Mouse (Mus musculus) cerebellum, adult 2 months (tissue): ENCODE measurements around the gene Slc26a9. TPM values are rescaled to one million over a fixed set of nuclear protein-coding genes. Genes with fewer than 3 reads are reported as not detected.

Experiments used
- DNase-seq, 2 experiments: peaks; one replicate each; pipeline ENCODE4 v3.0.0; 2021
- H3K27ac ChIP-seq: fragments of 200-500 bp; 2 replicates; pipeline ENCODE4 v1.5.1; 2012; ENCODE audit warnings: low read length, control low read depth, inconsistent platforms; ENCODE audit not compliant: insufficient read depth
- H3K27me3 ChIP-seq: fragments of 200-500 bp; 2 replicates; pipeline ENCODE4 v1.6.1; 2012; ENCODE audit warnings: inconsistent platforms, mild to moderate bottlenecking, low read length, moderate library complexity; ENCODE audit not compliant: control insufficient read depth, insufficient read depth
- H3K4me1 ChIP-seq: fragments of 200-500 bp; 2 replicates; pipeline ENCODE4 v1.6.1; 2011; ENCODE audit warnings: low read length; ENCODE audit not compliant: control insufficient read depth, insufficient read depth
- H3K4me3 ChIP-seq: fragments of 200-500 bp; replicated peaks from 2 replicates; pipeline ENCODE3; 2011; ENCODE audit warnings: mild to moderate bottlenecking, low read depth, low read length, control low read depth; ENCODE audit not compliant: insufficient read depth
- CTCF ChIP-seq: fragments of 200-500 bp; IDR thresholded peaks from 2 replicates; pipeline ENCODE4 v1.5.1; 2011; ENCODE audit warnings: low read depth, mild to moderate bottlenecking, control low read depth, low read length, moderate library complexity, borderline replicate concordance; ENCODE audit not compliant: insufficient read depth
- POLR2A ChIP-seq: fragments of 200-500 bp; IDR thresholded peaks from 2 replicates; pipeline ENCODE4 v1.6.1; 2011; ENCODE audit warnings: low read length, control low read depth, borderline replicate concordance; ENCODE audit not compliant: insufficient read depth
- WGBS: fragments of 180-500 bp; shearing (Covaris S2); methylation state at CpG from one replicate; pipeline ENCODE4 v1.1.7; 2018; 5-methylcytosine and 5-hydroxymethylcytosine counted together
- polyA plus RNA-seq: library from polyadenylated mRNA; depleted of rRNA; stranded (reverse); fragments of >200 nt; gene quantifications from 2 replicates; pipeline ENCODE4 v1.2.3, GENCODE M21; 2012

The Slc26a9 gene
- polyA plus RNA-seq, 1 experiment = 0.05 TPM

DNA sequence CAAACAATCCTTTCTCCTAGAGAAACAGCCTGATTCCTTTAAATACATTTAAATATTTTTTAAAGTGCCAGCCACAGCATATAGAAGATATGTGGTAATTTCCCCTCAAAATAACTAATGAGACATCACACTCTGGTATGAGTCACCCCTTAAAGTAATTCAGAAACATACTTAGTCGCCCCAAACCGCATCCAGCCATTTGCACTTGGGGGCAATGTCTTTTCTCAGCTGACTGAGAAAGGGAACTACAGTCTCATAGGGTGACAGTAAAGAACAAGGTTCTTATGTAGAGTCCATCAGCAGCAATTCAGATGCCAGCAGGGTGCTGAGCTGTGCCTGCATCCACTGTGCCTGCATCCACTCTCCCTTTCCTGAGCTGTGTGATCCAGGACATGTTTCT lies 40.3 kb upstream of the Slc26a9 start:
- Histone ChIP-seq H3K27me3 (no peaks in the 10 kb centered on the region), H3K4me1 (no peaks in the 10 kb centered on the region), H3K4me3 (no peak overlapping the region), H3K27ac (no peak overlapping the region)
- WGBS = 90% methylated on average over 2 of the region's 2 CpGs
- TF ChIP-seq CTCF = no peak
- no peak for TF ChIP-seq POLR2A
- DNase-seq = no peak

DNA sequence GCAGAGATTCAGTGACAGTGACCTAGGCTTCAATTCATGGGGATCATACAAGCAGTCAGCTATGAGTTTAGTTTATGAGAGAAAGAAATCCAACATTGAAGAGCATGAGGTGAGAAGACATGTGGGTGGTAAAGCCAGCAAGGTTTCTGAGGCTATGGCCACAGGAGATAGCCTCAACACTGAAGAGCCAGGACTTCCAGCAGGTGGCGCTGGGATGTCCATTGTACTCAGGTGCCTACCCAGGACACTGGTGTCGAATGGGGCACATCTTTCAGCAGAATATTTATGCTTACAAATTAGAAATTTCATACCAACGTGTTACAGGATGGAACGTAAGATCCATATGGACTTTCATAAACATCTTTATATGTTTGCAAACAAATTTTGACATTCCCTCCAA lies 35.5 kb upstream of the Slc26a9 start:
- Histone ChIP-seq H3K4me1 (no peaks in the 10 kb centered on the region), H3K27me3 (no peaks in the 10 kb centered on the region), H3K4me3 (no peak overlapping the region), H3K27ac (no peak overlapping the region)
- TF ChIP-seq POLR2A = no peak
- TF ChIP-seq CTCF = peak; percentile 92
- WGBS = 20% methylated on average over 4 of the region's 4 CpGs
- DNase-seq = peak; percentile 65 to 72

DNA sequence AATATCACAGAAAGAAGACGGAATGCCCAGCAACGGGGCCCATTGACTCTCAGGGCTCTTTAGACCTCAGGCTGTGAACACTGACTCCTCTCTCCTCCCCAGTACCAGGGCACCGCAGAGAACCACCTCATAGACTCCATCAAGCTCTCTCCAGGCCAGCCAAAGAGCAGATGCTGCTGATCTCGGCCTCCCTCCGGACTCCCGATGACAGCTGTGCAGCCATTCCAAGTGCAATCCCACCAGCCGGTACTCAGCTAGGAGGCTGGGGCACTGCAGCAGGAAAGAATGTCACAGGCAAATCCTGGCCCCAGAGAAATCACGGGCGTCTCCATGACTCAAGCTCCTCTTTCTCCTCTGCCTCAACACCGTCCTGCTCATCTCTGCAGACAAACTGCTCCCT lies 32.3 kb upstream of the Slc26a9 start:
- H3K4me1 ChIP-seq = no peaks in the 10 kb centered on the region
- 41% methylated on average over 10 of the region's 10 CpGs for WGBS
- DNase-seq = no peak
- no peak overlapping the region for H3K27ac ChIP-seq
- no peak for TF ChIP-seq CTCF
- TF ChIP-seq POLR2A = no peak
- no peak overlapping the region for H3K4me3 ChIP-seq
- H3K27me3 ChIP-seq = no peaks in the 10 kb centered on the region

DNA sequence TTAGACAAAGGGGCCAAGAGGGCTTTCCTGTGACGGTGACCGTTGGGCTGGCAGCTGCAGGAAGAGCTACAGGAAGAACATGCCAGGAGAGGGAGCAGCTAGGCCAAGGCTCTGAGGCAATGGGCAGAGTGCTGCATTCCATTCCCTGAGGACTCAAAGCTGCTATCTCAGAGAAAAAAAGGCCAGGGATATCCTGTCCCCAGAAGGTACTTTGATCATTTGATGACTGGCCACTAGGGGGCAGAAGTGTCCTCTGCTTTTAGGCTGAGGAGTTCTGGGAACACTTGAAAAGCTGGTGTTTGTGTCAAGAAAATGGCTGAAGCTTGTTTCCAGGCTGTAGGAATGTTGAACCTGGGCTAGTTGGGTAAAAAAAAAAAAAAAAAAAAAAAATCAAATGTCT lies 31.4 kb upstream of the Slc26a9 start:
- Histone ChIP-seq H3K4me3 (no peak overlapping the region), H3K27me3 (no peaks in the 10 kb centered on the region), H3K4me1 (no peaks in the 10 kb centered on the region), H3K27ac (no peak overlapping the region)
- WGBS = 17% methylated on average over 2 of the region's 2 CpGs
- DNase-seq = peak; percentile 77 to 79
- peak; percentile 72 for TF ChIP-seq CTCF
- no peak for TF ChIP-seq POLR2A

DNA sequence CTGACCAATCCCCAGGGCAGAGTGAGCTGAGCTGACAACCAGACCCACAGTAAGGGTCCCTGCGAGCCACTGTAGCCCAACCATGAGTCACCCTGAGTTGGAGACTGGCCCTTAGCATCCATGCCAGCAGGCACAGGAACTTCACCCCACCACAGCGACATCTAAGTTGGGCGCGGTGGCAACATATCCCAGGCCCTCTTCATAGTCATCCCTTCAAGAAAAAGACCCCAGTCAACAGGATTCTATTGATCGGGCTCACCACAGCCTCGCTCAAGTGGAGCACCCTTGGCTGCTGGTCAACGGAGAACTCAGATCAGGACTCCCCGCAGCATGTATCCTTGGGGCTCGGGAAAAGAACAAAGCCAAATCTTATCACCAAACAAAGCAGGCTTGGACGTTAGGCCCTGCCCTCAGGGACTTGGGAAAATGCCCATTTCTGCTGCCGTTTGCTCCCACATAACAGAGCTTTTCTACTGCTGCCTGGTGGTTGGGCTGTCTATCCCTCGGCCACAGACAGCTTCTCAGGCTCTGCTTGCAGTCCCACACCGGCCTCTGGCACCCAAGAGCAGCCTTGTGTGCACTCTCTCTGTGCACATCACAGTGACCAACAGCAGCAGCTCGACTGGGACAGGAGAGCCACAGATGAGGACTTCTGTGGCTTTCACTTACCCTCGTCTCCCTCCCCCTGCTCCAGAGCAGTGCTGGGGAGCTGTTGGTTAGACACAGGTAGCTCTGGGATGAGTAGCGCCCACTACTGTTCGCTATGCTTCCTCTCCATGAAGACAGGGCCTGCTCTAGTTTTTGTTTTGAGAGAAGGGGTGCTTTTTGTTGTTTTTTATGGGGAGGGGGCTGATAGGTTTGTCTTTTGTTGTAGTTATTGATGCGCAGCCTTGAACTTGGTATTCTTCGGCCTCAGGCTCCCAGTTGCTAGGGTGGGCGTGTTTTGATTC lies 29.2 kb upstream of the Slc26a9 start:
- H3K4me3 ChIP-seq = no peak overlapping the region
- H3K27me3 ChIP-seq = no peaks in the 10 kb centered on the region
- no peak for TF ChIP-seq CTCF
- TF ChIP-seq POLR2A = no peak
- WGBS = 65% methylated on average over 20 of the region's 20 CpGs
- peak in 1 of 2 experiments; percentile 11 for DNase-seq
- H3K27ac ChIP-seq = no peak overlapping the region
- H3K4me1 ChIP-seq = no peaks in the 10 kb centered on the region

DNA sequence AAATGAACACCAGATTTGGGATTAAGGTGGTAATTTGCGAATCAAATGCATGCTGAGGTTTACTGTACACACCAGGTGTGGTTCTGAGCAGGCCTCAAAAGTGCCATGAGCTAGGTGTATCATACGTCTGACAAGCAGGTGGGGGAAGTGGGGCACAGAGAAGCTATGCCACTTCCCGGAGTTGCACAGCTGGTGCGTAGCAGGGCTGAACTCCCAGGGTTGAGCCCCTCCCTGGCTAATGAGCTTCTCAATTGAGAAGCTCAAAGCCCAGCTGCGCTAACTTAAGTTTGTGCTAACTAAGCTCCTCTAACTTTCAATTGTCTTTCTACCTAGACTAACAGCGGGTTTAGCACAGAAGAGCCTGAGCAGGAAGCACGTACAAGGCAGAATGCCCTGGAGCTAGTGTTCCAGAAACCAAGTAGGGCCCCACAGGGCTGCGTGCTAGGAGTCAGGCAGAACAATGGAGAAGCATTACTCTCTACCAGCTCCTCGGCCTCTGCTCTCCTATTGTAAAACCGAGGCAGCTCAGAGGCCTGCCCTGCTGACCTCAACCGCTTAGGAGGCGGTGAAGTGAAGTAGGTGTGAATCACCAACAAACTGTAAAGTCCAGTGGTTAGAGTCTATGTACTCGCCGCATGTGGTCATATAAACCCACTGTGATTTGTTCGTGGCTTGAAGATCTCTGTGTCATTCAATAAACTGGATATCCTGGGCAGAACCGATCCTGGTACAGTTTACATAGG lies 24.7 kb upstream of the Slc26a9 start:
- DNase-seq = no peak
- WGBS = 83% methylated on average over 16 of the region's 16 CpGs
- TF ChIP-seq POLR2A (no peak), CTCF (no peak)

DNA sequence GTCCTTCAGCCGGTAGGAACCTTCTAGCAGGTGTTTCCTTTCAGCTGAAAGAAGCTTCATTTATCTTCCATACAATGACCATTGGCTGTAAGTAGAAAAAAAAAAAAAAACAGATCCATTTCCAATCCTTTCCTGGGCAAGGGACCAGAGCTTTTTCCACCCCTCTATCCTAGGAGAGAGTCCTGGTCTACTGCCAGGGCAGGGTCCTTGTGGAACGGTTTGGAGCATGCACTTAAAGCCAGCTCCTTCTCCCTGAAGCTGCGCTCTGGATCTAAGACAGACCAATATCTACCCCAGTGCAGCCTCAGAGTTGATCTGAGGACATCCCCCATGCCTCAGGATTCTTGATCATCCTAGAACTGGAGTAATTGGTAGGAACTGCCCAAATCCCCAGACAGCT lies 21.8 kb upstream of the Slc26a9 start:
- TF ChIP-seq CTCF (no peak), POLR2A (no peak)
- Histone ChIP-seq H3K4me1 (no peaks in the 10 kb centered on the region; the same call in 1 of the 2 replicates), H3K4me3 (no peak overlapping the region), H3K27ac (no peak overlapping the region), H3K27me3 (no peaks in the 10 kb centered on the region)
- no peak for DNase-seq
- WGBS = 62% methylated on average over 3 of the region's 3 CpGs

More for the DNA sequence above, 24.7 kb upstream of the Slc26a9 start:
- Histone ChIP-seq H3K27ac (no peak overlapping the region), H3K4me1 (no peaks in the 10 kb centered on the region; the same call in 1 of the 2 replicates), H3K4me3 (no peak overlapping the region), H3K27me3 (no peaks in the 10 kb centered on the region)

DNA sequence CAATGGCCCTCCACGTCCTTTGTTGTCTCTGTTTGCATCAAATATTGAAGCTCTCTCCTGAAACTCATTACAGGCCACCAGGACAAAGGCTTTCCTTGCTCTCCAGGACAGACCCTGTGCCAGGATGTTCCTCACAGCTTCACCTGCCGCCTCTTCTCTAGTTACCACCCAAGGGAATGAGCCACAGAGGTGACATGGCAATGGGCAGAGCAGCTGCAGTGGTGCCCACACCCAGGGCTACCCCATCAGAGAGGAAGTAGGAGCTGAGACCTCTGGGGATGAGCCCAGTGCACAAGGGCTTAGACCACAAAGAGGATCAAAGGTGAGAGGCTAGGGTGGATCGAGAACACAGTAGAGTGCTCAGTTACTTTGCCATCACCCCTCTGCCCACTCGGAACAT lies 20.3 kb upstream of the Slc26a9 start:
- 79% methylated on average over 4 of the region's 4 CpGs for WGBS
- no peaks in the 10 kb centered on the region for H3K27me3 ChIP-seq
- no peak for TF ChIP-seq POLR2A
- no peak for TF ChIP-seq CTCF
- H3K4me1 ChIP-seq = no peaks in the 10 kb centered on the region; the same call in 1 of the 2 replicates
- no peak overlapping the region for H3K27ac ChIP-seq
- H3K4me3 ChIP-seq = no peak overlapping the region
- no peak for DNase-seq
